Mouse (Mus musculus) ES-Bruce4 (cell line): ENCODE measurements around the gene Arhgap31. TPM values are rescaled to one million over a fixed set of nuclear protein-coding genes. Genes with fewer than 3 reads are reported as not detected.

ENCODE experiments used
- H3K27ac ChIP-seq: 2 replicates; pipeline ENCODE4 v1.5.1; 2012; ENCODE audit warnings: low read length, inconsistent platforms; ENCODE audit not compliant: insufficient read depth
- H3K27me3 ChIP-seq: 2 replicates; pipeline ENCODE4 v1.6.1; 2012; ENCODE audit warnings: mild to moderate bottlenecking, low read length, inconsistent platforms; ENCODE audit not compliant: control insufficient read depth, poor library complexity, insufficient read depth, severe bottlenecking
- H3K36me3 ChIP-seq: 2 replicates; pipeline ENCODE4 v1.6.1; 2012; ENCODE audit warnings: inconsistent platforms, mild to moderate bottlenecking, low read length, moderate library complexity; ENCODE audit not compliant: control insufficient read depth, poor library complexity, insufficient read depth, severe bottlenecking
- H3K4me1 ChIP-seq: one replicate; pipeline ENCODE4 v1.8.1; 2011; ENCODE audit warnings: low read length; ENCODE audit not compliant: control insufficient read depth, insufficient read depth
- H3K4me3 ChIP-seq: 2 replicates; pipeline ENCODE4 v1.5.1; 2011; ENCODE audit warnings: low read depth, mild to moderate bottlenecking, low read length
- H3K9ac ChIP-seq: 2 replicates; pipeline ENCODE4 v1.6.1; 2012; ENCODE audit warnings: low read depth, mild to moderate bottlenecking, inconsistent platforms; ENCODE audit not compliant: poor library complexity, severe bottlenecking
- H3K9me3 ChIP-seq: replicated peaks from 2 replicates; pipeline ENCODE4 v1.6.1; 2012; ENCODE audit warnings: mild to moderate bottlenecking, low read length, inconsistent platforms; ENCODE audit not compliant: control insufficient read depth, poor library complexity, insufficient read depth, severe bottlenecking
- CTCF ChIP-seq: IDR thresholded peaks from one replicate; pipeline ENCODE4 v1.8.1; 2011; ENCODE audit warnings: low read depth, low read length
- EP300 ChIP-seq: IDR thresholded peaks from 2 replicates; pipeline ENCODE4 v1.6.1; 2011; ENCODE audit warnings: low read depth, low read length; ENCODE audit not compliant: insufficient read depth
- POLR2A ChIP-seq: IDR thresholded peaks from one replicate; pipeline ENCODE4 v1.8.1; 2011; ENCODE audit warnings: low read length; ENCODE audit not compliant: insufficient read depth
- polyA plus RNA-seq: library from polyadenylated mRNA; stranded (reverse); fragments of >200 nt; gene quantifications from 2 replicates; pipeline ENCODE4 v1.2.4, GENCODE M21; 2011; ENCODE audit warnings: low read depth; ENCODE audit not compliant: missing spikeins, insufficient read depth, insufficient read length

Arhgap31 gene
- polyA plus RNA-seq, 1 experiment: 1.3 TPM

DNA sequence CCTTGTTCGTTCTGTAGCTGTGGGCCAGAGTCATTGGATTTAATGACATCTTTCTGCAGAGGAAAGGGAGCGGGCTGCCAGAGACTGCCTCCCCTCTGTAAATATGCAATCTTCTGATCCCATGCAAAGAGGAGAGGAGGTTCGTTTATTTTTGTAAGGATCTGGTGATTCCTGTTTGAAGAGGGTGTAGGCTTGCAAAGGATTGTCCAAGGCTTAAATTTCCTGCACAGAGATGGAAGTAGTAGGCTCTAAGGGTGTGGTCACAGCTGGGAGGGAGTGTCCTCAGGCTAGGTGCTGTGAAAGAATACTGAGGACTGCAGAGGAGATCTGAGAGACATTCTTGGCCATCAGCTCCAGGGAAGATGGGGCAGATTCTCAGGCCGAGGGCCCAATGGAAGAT, 58.8 kb downstream of the Arhgap31 start:
- Histone ChIP-seq H3K4me3 (no peak overlapping the region), H3K9ac (no peak overlapping the region), H3K36me3 (no peaks in the 10 kb centered on the region), H3K4me1 (no peaks in the 10 kb centered on the region), H3K9me3 (no peaks in the 10 kb centered on the region), H3K27me3 (no peaks in the 10 kb centered on the region), H3K27ac (no peak overlapping the region)
- TF ChIP-seq POLR2A (no peak), CTCF (no peak), EP300 (no peak)

DNA sequence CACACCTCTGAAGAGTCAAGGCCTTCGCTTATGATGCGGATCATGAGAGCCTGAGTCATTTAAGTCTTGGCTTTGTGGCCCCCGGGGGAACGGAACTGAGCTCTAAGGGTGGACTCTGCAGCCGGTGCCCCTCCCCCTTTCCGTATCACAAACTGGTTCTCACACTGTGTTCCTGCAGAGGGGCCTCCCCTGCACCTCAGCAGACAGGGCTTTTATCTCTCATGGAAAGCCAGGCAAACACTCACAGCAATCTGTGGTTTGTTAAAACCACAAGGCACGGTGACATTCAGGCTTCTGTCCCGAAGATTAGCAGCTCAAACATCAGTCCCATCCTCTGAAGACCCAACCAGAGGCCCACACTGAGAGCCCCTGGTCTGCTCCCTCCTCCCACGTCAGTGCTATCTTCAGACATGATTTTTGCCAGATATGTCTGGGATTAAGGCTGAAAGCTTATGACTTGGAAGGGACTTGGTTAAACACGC, 59.6 kb downstream of the Arhgap31 start:
- H3K9me3 ChIP-seq: no peaks in the 10 kb centered on the region
- no peaks in the 10 kb centered on the region for H3K4me1 ChIP-seq
- no peak overlapping the region for H3K4me3 ChIP-seq
- H3K36me3 ChIP-seq: no peaks in the 10 kb centered on the region
- no peaks in the 10 kb centered on the region for H3K27me3 ChIP-seq
- no peak overlapping the region for H3K27ac ChIP-seq
- no peak for TF ChIP-seq CTCF
- no peak for TF ChIP-seq POLR2A
- 0 out of 2 replicates have a peak, but pooled peaks have one; percentile 21 for TF ChIP-seq EP300
- H3K9ac ChIP-seq: no peak overlapping the region

GRCm38 (mm10) chr16:38652653-38653052, 60.4 kb downstream of the Arhgap31 start:
- H3K4me3 ChIP-seq: no peak overlapping the region
- no peak for TF ChIP-seq EP300
- no peak for TF ChIP-seq POLR2A
- TF ChIP-seq CTCF: no peak
- H3K4me1 ChIP-seq: no peaks in the 10 kb centered on the region
- H3K27ac ChIP-seq: no peak overlapping the region
- no peaks in the 10 kb centered on the region for H3K9me3 ChIP-seq
- H3K9ac ChIP-seq: no peak overlapping the region
- no peaks in the 10 kb centered on the region for H3K27me3 ChIP-seq
- H3K36me3 ChIP-seq: no peaks in the 10 kb centered on the region

DNA sequence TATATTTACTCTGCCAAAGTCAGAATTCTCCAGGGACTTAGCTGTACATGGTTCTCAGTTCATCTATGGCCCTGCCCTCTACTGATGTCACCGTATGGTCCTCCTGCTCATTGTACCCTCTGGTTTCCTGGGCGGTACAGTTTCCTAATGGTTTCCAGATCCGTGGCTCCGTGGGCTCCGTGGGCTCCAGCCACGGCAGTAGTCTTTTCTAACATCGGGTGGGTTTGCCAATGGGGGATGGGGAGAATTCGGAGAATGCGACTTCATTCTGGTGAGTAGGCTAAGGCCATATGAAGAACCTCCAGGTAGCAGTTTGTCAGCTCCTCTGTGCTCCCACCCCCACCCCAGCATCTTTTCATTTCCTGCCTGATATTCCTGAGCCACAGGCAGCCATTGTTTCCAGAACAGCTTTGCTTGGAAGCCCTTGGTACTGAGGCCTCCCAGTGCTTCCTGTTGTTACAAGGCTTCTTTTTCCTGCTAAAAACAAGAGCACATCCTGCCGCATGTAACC, 61.3 kb downstream of the Arhgap31 start:
- Histone ChIP-seq H3K4me1 (no peaks in the 10 kb centered on the region), H3K9me3 (no peaks in the 10 kb centered on the region), H3K27me3 (no peaks in the 10 kb centered on the region), H3K27ac (no peak overlapping the region), H3K4me3 (no peak overlapping the region), H3K9ac (no peak overlapping the region), H3K36me3 (no peaks in the 10 kb centered on the region)
- no peak for TF ChIP-seq CTCF
- TF ChIP-seq EP300: no peak
- TF ChIP-seq POLR2A: no peak

DNA sequence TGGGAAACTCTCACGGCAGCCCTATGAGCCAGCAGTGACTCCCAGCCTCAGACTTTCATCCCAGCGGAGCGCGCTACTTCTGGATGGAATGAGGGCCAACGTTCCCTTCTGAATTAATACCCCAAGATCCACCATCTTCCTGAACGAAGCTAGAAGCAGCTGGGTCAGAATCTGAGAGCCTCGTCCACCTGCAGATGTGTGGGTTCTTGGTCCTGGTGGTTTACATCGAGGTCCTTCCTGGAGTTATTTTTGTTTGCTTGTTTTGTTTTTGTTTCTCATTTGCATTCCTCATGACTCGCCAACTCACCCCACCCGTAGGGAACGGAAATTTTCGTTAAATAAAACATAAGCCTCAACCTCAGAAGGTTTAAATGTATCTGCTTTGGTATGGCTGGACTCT, 61.8 kb downstream of the Arhgap31 start:
- TF ChIP-seq POLR2A: no peak
- no peak for TF ChIP-seq CTCF
- no peak for TF ChIP-seq EP300
- Histone ChIP-seq H3K27ac (no peak overlapping the region), H3K27me3 (no peaks in the 10 kb centered on the region)

GRCm38 (mm10) chr16:38649431-38649827, 63.6 kb downstream of the Arhgap31 start:
- Histone ChIP-seq H3K27ac (no peak overlapping the region), H3K36me3 (no peaks in the 10 kb centered on the region), H3K27me3 (no peaks in the 10 kb centered on the region), H3K9ac (no peak overlapping the region), H3K9me3 (no peaks in the 10 kb centered on the region), H3K4me1 (no peaks in the 10 kb centered on the region), H3K4me3 (no peak overlapping the region)
- TF ChIP-seq POLR2A (no peak), EP300 (no peak), CTCF (no peak)

More for the DNA sequence above, 61.8 kb downstream of the Arhgap31 start:
- Histone ChIP-seq H3K4me3 (no peak overlapping the region), H3K9me3 (no peaks in the 10 kb centered on the region), H3K36me3 (no peaks in the 10 kb centered on the region), H3K4me1 (no peaks in the 10 kb centered on the region), H3K9ac (no peak overlapping the region)
